Comparison of ENCODE assay signal across 18 mouse cellular contexts in the genomic region with DNA sequence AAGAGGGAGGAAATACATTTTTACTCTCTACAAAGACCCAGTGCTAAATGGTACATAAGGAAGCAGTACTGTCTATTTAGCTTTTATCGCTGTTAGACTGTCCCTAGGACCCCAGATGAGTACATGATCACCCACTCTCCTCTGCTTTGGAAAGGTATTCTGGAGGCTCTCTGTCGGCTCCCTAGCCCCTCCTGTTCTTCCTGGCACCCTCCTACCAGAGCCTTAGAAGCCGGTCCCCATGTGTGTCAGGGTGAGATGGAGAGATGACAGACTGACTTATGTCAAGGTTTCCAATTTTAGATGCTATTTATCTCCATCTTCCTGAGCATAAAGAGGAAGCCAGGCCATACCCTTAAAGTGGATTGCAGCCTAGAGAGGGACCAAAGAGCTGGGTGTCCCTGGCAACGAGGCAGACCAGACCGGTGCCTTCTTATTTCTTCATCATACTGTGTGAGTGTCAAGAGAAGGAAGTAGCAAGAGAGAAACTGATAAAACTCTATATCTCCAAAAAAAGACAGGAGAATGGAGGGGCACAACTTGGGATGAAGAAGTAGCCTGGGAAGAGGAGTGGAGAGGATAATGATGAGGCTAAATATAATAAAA. TPM values are rescaled to one million over a fixed set of nuclear protein-coding genes. Genes with fewer than 3 reads are reported as not detected.
A peak's percentile ranks its signal among the peaks of the same experiment; 100 is the strongest.
DNase-seq lines count a peak whose midpoint lies in the region; ATAC-seq and TF ChIP-seq lines count a peak whose summit lies in the region.
"Had no signal": no experiment of that assay in that cellular context is flagged by ENCODE, and none has a peak within 500 bp of the region (broad histone marks: within the 10 kb centered on the region; RNA-seq: fewer than 3 reads in every experiment).

No protein-coding gene starts in this region.

- peak overlapping the region; percentile 28 for H3K4me3 ChIP-seq in kidney, embryonic 16.5 days (ENCODE audit: low read length)
- H3K4me3 ChIP-seq in brown adipose tissue, adult 24 weeks (ENCODE audit: insufficient read depth, low read depth, low read length) = peak overlapping the region; percentile 43
- no peak overlapping the region for H3K4me3 ChIP-seq in myocyte
- H3K4me3 ChIP-seq in hindbrain, embryonic 13.5 days = no peak overlapping the region
- H3K4me3 ChIP-seq: layer of hippocampus, adult 2 months had no signal

- peak overlapping the region; percentile 35 for H3K4me2 ChIP-seq in kidney, embryonic 16.5 days (replicated peaks; ENCODE audit: low read depth, low read length)
- peak overlapping the region; percentile 22 for H3K4me2 ChIP-seq in myocyte (ENCODE audit: low read depth)
- no peak overlapping the region for H3K4me2 ChIP-seq in hindbrain, embryonic 13.5 days

- peaks cover 32% of the 10 kb centered on the region for H3K4me1 ChIP-seq in kidney, embryonic 16.5 days (ENCODE audit: insufficient read depth, low read length)
- peaks cover 15% of the 10 kb centered on the region for H3K4me1 ChIP-seq in brown adipose tissue, adult 24 weeks (ENCODE audit: control insufficient read depth, insufficient read depth, insufficient read length, low read length)
- H3K4me1 ChIP-seq in hindbrain, embryonic 13.5 days (replicated peaks) = peaks cover 9% of the 10 kb centered on the region

- ATAC-seq in kidney, embryonic 16.5 days (ENCODE audit: low FRiP score, low TSS enrichment) = no peak
- ATAC-seq in hindbrain, embryonic 13.5 days (ENCODE audit: low FRiP score) = no peak
- ATAC-seq: hindbrain, embryonic 16.5 days; midbrain, embryonic 16.5 days had no signal

- no peaks in the 10 kb centered on the region for H3K27me3 ChIP-seq in kidney, embryonic 16.5 days (ENCODE audit: insufficient read depth, low read length)
- H3K27me3 ChIP-seq in myocyte (ENCODE audit: control insufficient read depth, insufficient read depth, insufficient read length) = no peaks in the 10 kb centered on the region
- H3K27me3 ChIP-seq in hindbrain, embryonic 13.5 days = peaks cover 38% of the 10 kb centered on the region
- H3K27me3 ChIP-seq: CH12.LX had no signal

- peak; percentile 88 for DNase-seq in heart, adult 11 months
- DNase-seq in heart, postnatal 36 days = no peak
- no peak for DNase-seq in kidney, postnatal 4 days
- DNase-seq in adrenal gland, postnatal 36 days = no peak
- DNase-seq: adrenal gland, postnatal 25 days; cerebellum, postnatal 14 days; gastrocnemius, postnatal 25 days; heart, postnatal 14 days; right cerebral cortex, postnatal 25 days had no signal

- H3K79me2 ChIP-seq in myocyte (ENCODE audit: control insufficient read depth, insufficient read depth) = peaks cover 34% of the 10 kb centered on the region

- no peak overlapping the region for H3ac ChIP-seq in myocyte (ENCODE audit: control insufficient read depth, insufficient read length)

- TF ChIP-seq POLR2A in myocyte (IDR thresholded peaks at IDR 0.05; ENCODE audit: insufficient read length, low read depth) = no peak

- H3K27ac ChIP-seq in kidney, embryonic 16.5 days (ENCODE audit: low read length) = peak overlapping the region; percentile 13; the same call in 1 of the 2 replicates
- H3K27ac ChIP-seq in brown adipose tissue, adult 24 weeks (replicated peaks; ENCODE audit: low read depth, low read length) = peak overlapping the region; percentile 48
- H3K27ac ChIP-seq in hindbrain, embryonic 13.5 days = no peak overlapping the region
- H3K27ac ChIP-seq: layer of hippocampus, adult 2 months; left cerebral cortex, adult 2 months had no signal

- intact Hi-C loops in heart, postnatal 36 days (cut with DNase I) = loop anchor here (5.0 kb wide), 1 partner anchor 57 kb away; no protein-coding TSS in a partner anchor

- WGBS in kidney, embryonic 16.5 days = 71% methylated on average over 5 of the region's 5 CpGs
- 73% methylated on average over 5 of the region's 5 CpGs for WGBS in hindbrain, embryonic 13.5 days

- peak overlapping the region; percentile 37; the same call in 1 of the 2 replicates for H3K9ac ChIP-seq in kidney, embryonic 16.5 days (replicated peaks; ENCODE audit: low read length)
- H3K9ac ChIP-seq in hindbrain, embryonic 13.5 days = no peak overlapping the region

- no peaks in the 10 kb centered on the region for H3K9me3 ChIP-seq in kidney, embryonic 16.5 days (ENCODE audit: low read length)
- no peaks in the 10 kb centered on the region for H3K9me3 ChIP-seq in hindbrain, embryonic 13.5 days

- H3K36me3 ChIP-seq in kidney, embryonic 16.5 days (ENCODE audit: insufficient read depth, low read length) = no peaks in the 10 kb centered on the region
- H3K36me3 ChIP-seq in myocyte (ENCODE audit: control insufficient read depth, insufficient read depth) = no peaks in the 10 kb centered on the region
- no peaks in the 10 kb centered on the region for H3K36me3 ChIP-seq in hindbrain, embryonic 13.5 days

TF ChIP-seq in myocyte, 11 proteins besides CTCF, POLR2A, EP300 and RAD21:
- TF ChIP-seq POLR2AphosphoS2 (IDR thresholded peaks at IDR 0.05; ENCODE audit: insufficient read length, low read depth) (no peak), TCF12 (IDR thresholded peaks at IDR 0.05; ENCODE audit: insufficient read depth, poor library complexity, severe bottlenecking) (no peak), MAX (IDR thresholded peaks at IDR 0.05; ENCODE audit: low read depth) (no peak), SRF (IDR thresholded peaks at IDR 0.05; ENCODE audit: control insufficient read depth, insufficient read length, low read depth) (no peak), TCF3 (IDR thresholded peaks at IDR 0.05; ENCODE audit: insufficient read length, low read depth) (no peak)

RNA-seq across cellular contexts. Expression of a gene that starts 2.3 kb away (rescaled TPM):
- 100 to 1,000 TPM; 249 to 272 TPM for total RNA-seq in heart, postnatal 36 days (2021)
- polyA plus RNA-seq in kidney, embryonic 16.5 days (2015; fragmentation: Nextera tagmentation; extraction: Ambion mirVana) = 455 and 475 TPM in 2 replicates
- 85.5 and 137 TPM in 2 replicates for polyA plus RNA-seq in brown adipose tissue, adult 24 weeks (2012; ENCODE audit: insufficient read depth, insufficient read length, missing spikeins)
- polyA plus RNA-seq in myocyte (2012; fragmentation: generic; extraction: Trizol) = 201 TPM
- 54.4 and 59.4 TPM in 2 replicates for polyA plus RNA-seq in hindbrain, embryonic 13.5 days (2015; fragmentation: Nextera tagmentation; extraction: Ambion mirVana)
- total RNA-seq in adrenal gland, postnatal 36 days (2021) = 100 to 1,000 TPM; 862 to 986 TPM

Comparison
In these comparisons a context has a peak if more than half of its experiments do, and no peak if none do; other contexts are left out.
1. H3K4me3 ChIP-seq: peak in kidney, embryonic 16.5 days (single experiment) and brown adipose tissue, adult 24 weeks (single experiment); none in myocyte (single experiment) and hindbrain, embryonic 13.5 days (single experiment).